Mouse (Mus musculus) hindbrain, embryonic 13.5 days (tissue): ENCODE measurements around the gene Atp6v0d1. TPM values are rescaled to one million over a fixed set of nuclear protein-coding genes. Genes with fewer than 3 reads are reported as not detected.

Experiments used
- ATAC-seq: fragments of 200-750 bp; cut with Nextera tagmentation; 2 replicates; pipeline ENCODE4 v1.8.0; 2017; ENCODE audit warnings: moderate TSS enrichment; ENCODE audit not compliant: low FRiP score
- H3K27ac ChIP-seq: fragments of 300-500 bp; sonication (generic); 2 replicates; pipeline ENCODE4 v1.5.1; 2015; ENCODE audit warnings: inconsistent platforms, mild to moderate bottlenecking, moderate library complexity
- H3K27me3 ChIP-seq: fragments of 300-500 bp; sonication (generic); 2 replicates; pipeline ENCODE4 v1.6.1; 2015; ENCODE audit warnings: mild to moderate bottlenecking, inconsistent platforms
- H3K36me3 ChIP-seq: fragments of 300-500 bp; sonication (generic); 2 replicates; pipeline ENCODE4 v1.6.1; 2015; ENCODE audit warnings: mild to moderate bottlenecking, inconsistent platforms
- H3K4me1 ChIP-seq: fragments of 300-500 bp; sonication (generic); replicated peaks from 2 replicates; pipeline ENCODE4 v1.6.1; 2015; ENCODE audit warnings: inconsistent platforms
- H3K4me2 ChIP-seq: fragments of 300-500 bp; sonication (generic); 2 replicates; pipeline ENCODE4 v1.6.1; 2015; ENCODE audit warnings: inconsistent platforms, mild to moderate bottlenecking, moderate library complexity
- H3K4me3 ChIP-seq: fragments of 300-500 bp; sonication (generic); 2 replicates; pipeline ENCODE4 v1.5.1; 2015; ENCODE audit warnings: mild to moderate bottlenecking, inconsistent platforms
- H3K9ac ChIP-seq: fragments of 300-500 bp; sonication (generic); 2 replicates; pipeline ENCODE4 v1.6.1; 2015; ENCODE audit warnings: mild to moderate bottlenecking, inconsistent platforms
- H3K9me3 ChIP-seq: fragments of 300-500 bp; sonication (generic); 2 replicates; pipeline ENCODE4 v1.6.1; 2016; ENCODE audit warnings: inconsistent platforms
- WGBS: fragments of 180-500 bp; shearing (Covaris S2); methylation state at CpG from one replicate; pipeline ENCODE4 v1.1.7; 2015; 5-methylcytosine and 5-hydroxymethylcytosine counted together
- polyA plus RNA-seq: library from polyadenylated mRNA; unstranded; fragments of >200 nt; fragmentation: Nextera tagmentation; extraction: Ambion mirVana; gene quantifications from 2 replicates; pipeline ENCODE4 v1.2.1, GENCODE M21; 2015

Atp6v0d1 gene
- polyA plus RNA-seq, 1 experiment from 2014 or later, result 201 TPM

DNA sequence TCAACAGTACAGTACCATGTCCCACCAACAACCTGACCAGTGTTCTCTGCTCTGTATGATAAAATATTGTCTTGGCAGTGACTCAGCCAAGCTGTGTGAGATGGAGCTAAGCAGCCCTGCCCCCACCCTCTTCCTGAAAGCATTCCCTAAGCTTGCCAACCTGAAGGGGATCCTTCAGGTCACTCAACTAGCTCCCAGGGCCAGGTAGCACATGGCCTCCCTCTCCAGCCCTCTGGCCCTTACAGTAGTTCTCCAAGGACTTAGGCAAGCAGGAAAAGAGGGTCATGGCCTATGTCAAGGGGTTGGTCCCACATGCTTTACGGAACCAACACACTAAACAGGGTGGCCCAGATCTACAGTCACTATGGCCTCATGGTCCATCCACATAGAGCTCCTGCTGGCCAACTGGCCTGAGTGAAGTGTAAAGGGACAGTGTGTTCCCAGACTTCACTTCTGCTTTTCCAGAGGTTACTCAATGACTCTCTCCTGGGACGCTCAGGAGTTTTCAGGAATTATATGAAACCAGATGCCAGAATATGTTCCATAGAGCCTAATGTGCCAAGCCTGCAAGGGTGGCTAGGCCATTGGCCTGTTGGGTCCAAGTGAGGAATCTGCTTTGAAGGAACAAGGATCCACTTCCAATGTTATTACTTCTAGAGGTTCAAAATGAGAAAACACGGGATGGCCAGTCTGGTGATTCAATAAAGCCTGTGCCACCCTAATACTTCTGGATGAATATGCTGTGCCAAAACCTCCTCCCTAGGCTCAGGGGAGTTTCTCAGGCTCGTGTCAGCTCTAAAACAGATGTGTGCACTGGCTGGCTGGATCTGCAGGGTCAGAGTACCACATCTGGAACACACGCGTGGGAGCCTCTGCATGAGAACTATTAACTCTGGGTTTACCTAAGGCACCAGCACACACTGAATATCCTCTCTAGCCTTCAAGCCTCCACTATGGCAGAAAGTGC lies 19.2 kb downstream of the Atp6v0d1 start:
- peaks cover 11% of the 10 kb centered on the region for H3K36me3 ChIP-seq
- no peak overlapping the region for H3K9ac ChIP-seq
- ATAC-seq, result no peak

DNA sequence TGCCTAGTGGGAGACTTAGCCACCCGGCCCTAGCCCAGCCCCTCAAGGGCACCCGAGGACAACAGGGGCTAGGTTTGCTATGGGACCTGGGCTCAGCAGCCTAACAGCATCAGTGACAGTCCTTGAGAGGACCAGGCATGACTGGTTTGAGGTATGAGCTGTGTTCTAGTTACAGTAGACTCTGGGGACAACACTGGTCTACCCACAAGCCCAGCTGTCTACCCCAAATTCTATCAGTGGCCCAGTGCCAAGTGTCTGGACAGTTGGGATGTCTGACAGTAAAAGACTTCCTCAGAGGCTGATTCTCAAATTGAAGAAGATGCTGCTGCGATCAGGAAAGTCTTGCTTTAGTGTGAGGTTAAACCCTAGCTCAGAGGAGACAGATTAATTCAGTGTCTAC lies 20.6 kb downstream of the Atp6v0d1 start:
- Histone ChIP-seq H3K9ac (no peak overlapping the region), H3K36me3 (peaks cover 10% of the 10 kb centered on the region), H3K4me2 (no peak overlapping the region), H3K27ac (peak overlapping the region; percentile 55), H3K27me3 (no peaks in the 10 kb centered on the region), H3K4me3 (no peak overlapping the region), H3K9me3 (no peaks in the 10 kb centered on the region), H3K4me1 (peaks cover 22% of the 10 kb centered on the region)
- ATAC-seq, result no peak
- WGBS, result 84% methylated on average over 3 of the region's 3 CpGs

More for the DNA sequence above, 19.2 kb downstream of the Atp6v0d1 start:
- Histone ChIP-seq H3K4me3 (no peak overlapping the region), H3K4me1 (peaks cover 22% of the 10 kb centered on the region), H3K4me2 (no peak overlapping the region), H3K9me3 (no peaks in the 10 kb centered on the region), H3K27ac (no peak overlapping the region), H3K27me3 (no peaks in the 10 kb centered on the region)
- WGBS, result 85% methylated on average over 6 of the region's 6 CpGs

DNA sequence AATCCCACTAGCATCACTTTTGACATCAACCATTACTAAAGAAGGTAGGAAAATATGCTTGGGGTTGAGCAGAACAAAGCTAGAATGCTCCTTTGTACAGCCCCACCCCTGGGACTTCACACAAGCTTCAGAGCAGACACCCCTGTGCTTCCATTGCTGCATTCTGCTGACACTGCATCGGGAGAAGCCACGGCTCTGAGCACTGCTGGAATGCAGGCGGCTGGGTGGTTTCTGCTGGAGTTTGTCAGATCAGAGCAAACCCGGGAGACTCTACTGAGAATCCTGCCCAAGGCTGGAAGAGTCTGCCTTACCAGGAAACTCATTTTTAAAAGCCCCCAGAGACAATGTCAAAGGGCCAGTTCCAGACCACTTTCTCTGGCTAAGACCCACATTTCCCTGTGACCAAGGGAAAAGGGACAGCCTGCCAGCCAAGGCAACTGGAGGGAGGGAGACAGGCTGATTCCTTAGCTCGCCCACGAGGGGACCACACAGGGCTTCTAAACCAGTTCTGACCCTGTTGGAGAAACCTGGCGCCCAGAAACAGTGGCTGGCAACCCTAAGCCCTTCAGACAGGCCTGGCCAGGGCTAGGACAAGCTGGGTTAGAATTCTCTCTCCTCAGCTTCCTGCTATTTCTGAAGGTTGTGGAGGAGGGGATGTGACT lies 21.2 kb downstream of the Atp6v0d1 start:
- Histone ChIP-seq H3K27ac (peak overlapping the region; percentile 55), H3K9ac (no peak overlapping the region), H3K4me1 (peaks cover 22% of the 10 kb centered on the region), H3K27me3 (no peaks in the 10 kb centered on the region), H3K4me3 (no peak overlapping the region), H3K4me2 (no peak overlapping the region), H3K9me3 (no peaks in the 10 kb centered on the region), H3K36me3 (peaks cover 7% of the 10 kb centered on the region)
- 67% methylated on average over 7 of the region's 7 CpGs for WGBS
- ATAC-seq, result no peak

DNA sequence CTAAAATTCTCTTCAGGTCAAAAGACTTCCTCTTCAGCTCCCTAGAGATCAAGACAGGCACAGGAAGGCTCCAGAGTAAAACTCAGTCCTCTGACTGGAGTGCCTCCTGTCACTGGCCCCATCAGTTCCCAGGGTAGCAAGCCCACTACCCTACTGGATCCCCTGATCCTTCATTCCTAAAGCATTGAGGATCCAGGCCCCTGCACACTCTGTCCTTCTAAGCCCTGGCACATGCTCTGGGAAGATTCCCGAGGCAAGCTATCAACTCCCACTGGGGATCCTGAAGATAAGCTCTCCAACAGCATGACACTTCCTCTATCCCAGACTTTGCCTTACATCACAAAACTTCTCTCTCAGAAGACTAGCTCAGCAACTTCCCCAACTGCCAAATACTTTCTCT lies 22.1 kb downstream of the Atp6v0d1 start:
- Histone ChIP-seq H3K27me3 (no peaks in the 10 kb centered on the region), H3K9ac (no peak overlapping the region), H3K4me2 (no peak overlapping the region), H3K36me3 (peaks cover 16% of the 10 kb centered on the region), H3K27ac (no peak overlapping the region), H3K9me3 (no peaks in the 10 kb centered on the region), H3K4me1 (peaks cover 22% of the 10 kb centered on the region), H3K4me3 (no peak overlapping the region)
- 48% methylated on average over 1 of the region's 1 CpGs for WGBS
- ATAC-seq, result no peak

DNA sequence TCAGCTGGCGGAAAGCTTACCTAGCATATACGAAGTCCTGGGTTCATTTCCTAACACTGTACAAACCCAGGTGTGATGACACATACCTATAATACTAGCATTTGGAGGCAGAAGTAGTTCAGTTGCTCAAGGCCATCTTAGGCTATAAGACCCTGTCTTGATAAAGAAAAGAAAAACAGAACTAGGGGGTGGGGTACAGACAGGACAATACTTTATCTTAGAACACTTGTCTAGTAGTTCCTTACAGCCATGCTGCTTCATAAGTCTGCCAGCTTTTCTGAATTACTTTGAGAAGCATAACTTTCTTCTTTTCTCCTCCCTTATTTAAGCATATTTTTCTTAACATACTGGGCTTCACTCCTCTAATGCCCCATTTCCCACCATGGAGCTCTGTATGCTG lies 23.0 kb downstream of the Atp6v0d1 start:
- no peak overlapping the region for H3K4me2 ChIP-seq
- H3K27ac ChIP-seq, result no peak overlapping the region
- no peak overlapping the region for H3K4me3 ChIP-seq
- no peaks in the 10 kb centered on the region for H3K27me3 ChIP-seq
- peaks cover 25% of the 10 kb centered on the region for H3K36me3 ChIP-seq
- WGBS, result 98% methylated on average over 2 of the region's 2 CpGs
- H3K4me1 ChIP-seq, result peaks cover 22% of the 10 kb centered on the region
- no peak for ATAC-seq
- no peak overlapping the region for H3K9ac ChIP-seq
- H3K9me3 ChIP-seq, result no peaks in the 10 kb centered on the region

- Histone ChIP-seq H3K27ac (no peak overlapping the region), H3K36me3 (peaks cover 32% of the 10 kb centered on the region), H3K4me2 (no peak overlapping the region), H3K9ac (no peak overlapping the region), H3K4me3 (no peak overlapping the region), H3K27me3 (no peaks in the 10 kb centered on the region), H3K4me1 (peaks cover 22% of the 10 kb centered on the region), H3K9me3 (no peaks in the 10 kb centered on the region)
- WGBS, result 93% methylated on average over 3 of the region's 3 CpGs
- ATAC-seq, result no peak
These were observed 23.7 kb downstream of the Atp6v0d1 start for GRCm38 (mm10) chr8:105542032-105542656.

- H3K4me3 ChIP-seq, result no peak overlapping the region
- no peak overlapping the region for H3K4me2 ChIP-seq
- 90% methylated on average over 4 of the region's 4 CpGs for WGBS
- no peak overlapping the region for H3K9ac ChIP-seq
- H3K4me1 ChIP-seq, result peaks cover 6% of the 10 kb centered on the region
- H3K27me3 ChIP-seq, result no peaks in the 10 kb centered on the region
- no peaks in the 10 kb centered on the region for H3K9me3 ChIP-seq
- H3K36me3 ChIP-seq, result peaks cover 58% of the 10 kb centered on the region
- ATAC-seq, result no peak
- no peak overlapping the region for H3K27ac ChIP-seq
These were observed 26.9 kb downstream of the Atp6v0d1 start for GRCm38 (mm10) chr8:105538940-105539339.

DNA sequence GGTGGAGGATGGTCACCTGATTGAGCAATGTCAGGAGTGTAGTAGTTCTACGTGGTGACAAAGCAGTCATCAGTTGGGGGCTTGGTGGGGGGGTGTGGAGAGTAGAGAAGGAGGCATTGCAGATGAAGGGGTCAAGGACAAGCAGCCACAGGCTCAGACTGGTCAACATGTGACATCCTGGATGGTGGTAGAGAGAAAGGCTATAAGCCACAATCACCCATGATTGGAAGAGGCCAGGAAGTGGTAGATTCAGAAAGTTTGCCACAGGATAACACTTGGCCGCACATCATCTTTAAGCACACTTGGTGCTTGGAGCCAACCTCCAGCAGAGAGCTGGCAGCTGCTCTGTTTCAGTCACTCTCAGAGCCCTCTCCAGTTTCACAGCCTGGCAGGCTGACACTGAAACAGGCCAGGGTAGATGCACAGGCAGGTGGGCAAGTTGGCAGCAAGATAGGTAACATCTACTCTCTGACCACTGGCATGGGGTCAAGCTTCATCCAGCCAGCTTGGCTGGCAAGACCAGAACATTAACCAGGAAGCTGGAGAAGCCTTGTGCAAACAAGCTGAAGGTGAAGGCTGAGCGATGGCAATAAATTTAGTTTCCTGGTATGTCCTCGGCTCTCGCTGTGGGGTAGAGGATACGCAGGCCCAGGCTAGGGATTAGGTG lies 28.7 kb downstream of the Atp6v0d1 start:
- WGBS, result 92% methylated on average over 6 of the region's 6 CpGs
- H3K36me3 ChIP-seq, result peaks cover 62% of the 10 kb centered on the region

DNA sequence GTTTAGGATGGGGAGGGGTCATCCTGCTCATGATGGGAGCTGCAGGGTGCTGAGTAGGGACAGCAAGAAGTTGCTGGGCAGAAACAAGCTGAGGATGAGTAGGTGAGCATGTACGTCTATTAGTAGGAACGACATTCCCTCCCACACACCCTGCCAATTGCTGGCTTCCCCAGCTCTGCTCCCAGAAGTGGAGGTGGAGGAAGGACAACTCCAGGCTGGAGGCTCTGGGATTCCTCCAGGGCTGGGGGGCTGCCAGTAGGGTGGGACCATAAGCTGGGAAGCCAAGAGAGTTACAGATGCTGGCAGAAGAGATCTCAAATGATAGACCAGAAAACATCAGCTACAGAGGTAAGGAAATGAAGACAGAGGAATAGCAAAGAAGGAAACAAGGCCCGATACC lies 29.3 kb downstream of the Atp6v0d1 start:
- 94% methylated on average over 3 of the region's 3 CpGs for WGBS
- H3K4me2 ChIP-seq, result no peak overlapping the region
- H3K9me3 ChIP-seq, result no peaks in the 10 kb centered on the region
- no peak overlapping the region for H3K9ac ChIP-seq
- H3K36me3 ChIP-seq, result peaks cover 58% of the 10 kb centered on the region
- no peak overlapping the region for H3K4me3 ChIP-seq
- H3K4me1 ChIP-seq, result peaks cover 11% of the 10 kb centered on the region
- no peak for ATAC-seq
- H3K27me3 ChIP-seq, result no peaks in the 10 kb centered on the region
- no peak overlapping the region for H3K27ac ChIP-seq

More for the DNA sequence above, 28.7 kb downstream of the Atp6v0d1 start:
- Histone ChIP-seq H3K9me3 (no peaks in the 10 kb centered on the region), H3K27me3 (no peaks in the 10 kb centered on the region), H3K4me1 (peaks cover 11% of the 10 kb centered on the region), H3K4me3 (no peak overlapping the region), H3K4me2 (no peak overlapping the region), H3K9ac (no peak overlapping the region), H3K27ac (no peak overlapping the region)
- no peak for ATAC-seq

- H3K27me3 ChIP-seq, result no peaks in the 10 kb centered on the region
- no peak overlapping the region for H3K9ac ChIP-seq
- H3K4me1 ChIP-seq, result peaks cover 11% of the 10 kb centered on the region
- H3K9me3 ChIP-seq, result no peaks in the 10 kb centered on the region
- H3K36me3 ChIP-seq, result peaks cover 70% of the 10 kb centered on the region
- WGBS, result 0% methylated on average over 1 of the region's 1 CpGs
- ATAC-seq, result peak; percentile 56; the same call in 1 of the 2 replicates
- H3K4me2 ChIP-seq, result no peak overlapping the region
- H3K27ac ChIP-seq, result 0 out of 2 replicates have a peak overlapping the region, but pooled peaks have one; percentile 1
- no peak overlapping the region for H3K4me3 ChIP-seq
These were observed 31.9 kb downstream of the Atp6v0d1 start for GRCm38 (mm10) chr8:105533892-105534329.

DNA sequence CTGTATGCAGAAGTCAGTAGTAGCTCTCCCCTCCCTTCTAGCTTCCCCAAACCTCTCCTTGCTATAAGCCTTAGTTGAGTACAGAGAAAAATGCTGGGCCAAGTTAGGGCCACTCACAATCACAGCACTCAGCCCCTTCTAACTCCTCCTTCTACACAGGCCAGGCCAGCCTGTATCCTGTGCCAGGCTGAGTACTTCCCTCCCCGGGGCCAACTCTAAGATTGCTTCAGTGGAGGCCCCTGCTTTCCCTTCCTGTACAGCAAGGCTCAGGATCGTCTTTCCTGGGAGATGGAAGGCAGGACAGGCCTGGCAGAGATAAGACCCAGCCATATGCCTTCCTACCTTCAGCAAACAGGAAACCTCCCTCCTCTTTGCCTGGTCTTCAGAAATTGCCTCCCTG lies 32.4 kb downstream of the Atp6v0d1 start:
- Histone ChIP-seq H3K36me3 (peaks cover 70% of the 10 kb centered on the region), H3K9ac (no peak overlapping the region), H3K4me1 (peaks cover 11% of the 10 kb centered on the region), H3K4me2 (no peak overlapping the region), H3K27ac (0 out of 2 replicates have a peak overlapping the region, but pooled peaks have one; percentile 1), H3K9me3 (no peaks in the 10 kb centered on the region), H3K4me3 (no peak overlapping the region), H3K27me3 (no peaks in the 10 kb centered on the region)
- no peak for ATAC-seq
- 68% methylated on average over 2 of the region's 2 CpGs for WGBS

- Histone ChIP-seq H3K4me1 (peaks cover 11% of the 10 kb centered on the region), H3K4me3 (no peak overlapping the region), H3K36me3 (peaks cover 70% of the 10 kb centered on the region), H3K9me3 (no peaks in the 10 kb centered on the region), H3K27me3 (no peaks in the 10 kb centered on the region), H3K4me2 (no peak overlapping the region), H3K9ac (no peak overlapping the region), H3K27ac (no peak overlapping the region)
- no peak for ATAC-seq
- 67% methylated on average over 2 of the region's 2 CpGs for WGBS
These were observed 34.1 kb downstream of the Atp6v0d1 start for GRCm38 (mm10) chr8:105531774-105532173.
